Mouse (Mus musculus) neural tube, postnatal 0 days (tissue): ENCODE measurements around the gene Alad. TPM values are rescaled to one million over a fixed set of nuclear protein-coding genes. Genes with fewer than 3 reads are reported as not detected.

Experiments
- polyA plus RNA-seq: library from polyadenylated mRNA; unstranded; fragments of >200 nt; fragmentation: Nextera tagmentation; extraction: Ambion mirVana; gene quantifications from 2 replicates; pipeline ENCODE4 v1.2.1, GENCODE M21; 2015

The Alad gene
- polyA plus RNA-seq, result 68.0 and 76.5 TPM in 2 replicates

DNA sequence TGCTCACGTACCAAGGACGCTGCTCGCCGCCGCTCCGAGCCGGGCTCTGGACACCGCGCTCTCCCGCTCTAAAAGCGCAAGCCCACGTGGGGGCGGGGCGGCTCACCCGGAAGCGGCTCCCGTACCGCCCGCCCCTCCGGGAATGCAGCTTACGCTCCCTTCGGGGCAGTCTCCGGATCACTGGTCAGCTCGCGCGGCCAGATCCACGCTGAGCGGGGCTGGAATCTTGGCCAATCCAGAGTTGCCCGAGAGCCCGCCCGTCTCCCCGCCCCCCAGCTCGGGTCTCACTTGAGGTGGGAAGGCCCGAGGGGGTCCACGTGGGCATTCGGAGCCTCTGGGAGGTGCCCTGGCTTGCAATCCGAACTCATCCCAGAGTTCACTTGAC lies at the start of gene Alad:
TSS of gene Alad (minus strand) at position 70 of the 385 bp plus-strand sequence.

DNA sequence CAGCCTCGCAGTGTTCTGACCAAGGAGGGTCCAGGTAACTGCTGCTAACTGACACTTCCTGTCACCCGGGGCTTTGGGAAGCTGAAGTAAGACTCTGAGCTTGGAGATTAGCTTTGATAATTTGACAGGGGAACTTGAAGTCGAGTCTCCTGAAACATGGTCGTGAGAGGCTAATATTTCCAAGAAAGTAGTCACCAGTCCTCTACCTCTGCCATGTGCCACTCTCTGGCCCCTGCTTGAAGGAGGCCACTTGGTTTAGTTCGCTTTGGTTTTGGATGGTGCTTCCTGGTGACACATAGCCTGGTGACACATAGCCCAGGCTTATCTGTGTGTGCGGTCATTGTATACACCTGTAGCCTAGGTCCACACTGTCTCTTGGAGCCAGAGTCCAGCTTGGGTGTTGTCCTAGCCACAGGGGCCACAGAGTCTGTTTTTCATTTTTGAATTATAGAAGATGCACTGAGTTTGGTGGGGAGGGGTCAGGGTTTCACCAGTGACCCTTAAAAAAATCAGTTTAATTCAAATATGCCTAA lies 40.1 kb upstream of the Alad start, which contains the start of gene Rgs3:
TSS of gene Rgs3 (plus strand) at position 51 of the 533 bp plus-strand sequence.

GRCm38 (mm10) chr4:62524651-62525488 lies 5.2 kb upstream of the Alad start, which contains the start of the genes Pole3 and 4933430I17Rik:
Gene Pole3, minus strand, starts transcription at chr4:62525068.
Gene 4933430I17Rik, plus strand, starts transcription at chr4:62525369.

DNA sequence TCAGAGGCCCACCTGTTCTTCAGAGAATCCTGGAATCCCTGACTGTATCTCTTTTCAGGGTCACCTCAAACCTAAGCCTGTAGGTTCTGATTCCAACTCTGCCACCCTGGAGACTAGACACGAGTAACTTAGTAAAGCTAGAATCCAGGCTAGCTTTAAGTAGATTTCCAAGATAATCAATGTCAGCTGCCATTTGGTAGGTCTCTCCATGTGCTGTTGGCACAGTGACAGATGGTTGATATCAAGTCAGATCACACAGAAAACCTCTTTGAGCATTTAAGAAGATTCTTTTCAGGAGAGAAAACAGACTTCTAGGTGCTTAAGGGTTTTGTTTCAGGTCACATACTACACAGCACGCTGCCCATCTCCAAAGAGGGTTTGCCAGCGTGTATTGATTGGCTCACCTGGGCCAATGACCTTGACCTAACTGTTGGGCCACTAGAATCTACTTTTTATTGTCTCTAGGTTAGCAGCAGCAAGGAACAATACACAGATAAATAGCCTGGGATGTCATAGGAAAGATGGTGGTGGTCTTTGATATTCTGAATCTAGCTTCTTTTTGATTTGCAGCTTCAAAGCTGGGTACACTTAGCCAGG lies 16.2 kb downstream of the Alad start, which contains the start of gene Hdhd3:
TSS of gene Hdhd3 (minus strand) at position 94 of the 597 bp plus-strand sequence.

GRCm38 (mm10) chr4:62479937-62480708 lies 39.6 kb downstream of the Alad start, which contains the start of gene Bspry:
Gene Bspry, plus strand, starts transcription at chr4:62480053.

DNA sequence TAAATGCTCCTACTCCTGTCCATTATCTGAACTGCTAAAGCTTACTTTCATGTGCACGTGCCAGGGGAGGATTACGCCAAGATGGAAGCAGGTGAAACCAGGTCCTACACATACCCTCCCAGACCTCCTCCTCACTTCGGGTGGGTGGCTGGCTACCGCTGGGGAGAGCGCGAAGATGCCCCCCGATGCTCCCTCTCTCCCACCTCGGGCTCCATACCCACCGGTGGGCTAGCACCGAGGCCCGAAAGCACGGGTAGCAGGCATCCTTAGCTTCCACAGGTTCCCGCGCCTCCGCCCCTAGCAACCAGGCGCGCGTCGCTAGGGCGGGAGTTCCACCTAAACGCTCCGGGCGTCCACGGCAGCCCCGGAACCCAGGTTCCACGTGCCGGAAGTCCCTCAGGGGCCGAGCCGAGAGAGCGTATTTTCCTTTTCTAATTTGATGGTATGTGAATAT lies 49.1 kb downstream of the Alad start, which contains the start of gene Wdr31:
TSS of gene Wdr31 (minus strand) at position 299 of the 454 bp plus-strand sequence.

Other genes starting within 250 kb of the Alad start
- 20.8 TPM in 2 replicates for gene Fkbp15, start 159.4 kb downstream of the Alad start, polyA plus RNA-seq
- gene Slc31a1, start 159.2 kb downstream of the Alad start, polyA plus RNA-seq, result 30.6 and 33.6 TPM in 2 replicates
- 65.4 and 68.0 TPM in 2 replicates for gene Cdc26, start 111.3 kb downstream of the Alad start, polyA plus RNA-seq
- 11.5 and 12.7 TPM in 2 replicates for gene Prpf4, start 111.1 kb downstream of the Alad start, polyA plus RNA-seq
- gene Rnf183, start 84.7 kb downstream of the Alad start, polyA plus RNA-seq, result 0.17 and 0.19 TPM in 2 replicates
- 13.6 and 15.4 TPM in 2 replicates for gene Wdr31, start 49.0 kb downstream of the Alad start, polyA plus RNA-seq
- 0.47 and 0.85 TPM in 2 replicates for gene Bspry, start 39.9 kb downstream of the Alad start, polyA plus RNA-seq
- gene Hdhd3, start 16.5 kb downstream of the Alad start, polyA plus RNA-seq, result 11.0 and 13.5 TPM in 2 replicates
- 45.1 and 47.1 TPM in 2 replicates for gene Pole3, start 5.2 kb upstream of the Alad start, polyA plus RNA-seq
- 0.49 and 0.59 TPM in 2 replicates for gene 4933430I17Rik, start 5.5 kb upstream of the Alad start, polyA plus RNA-seq
- 34.0 and 35.1 TPM in 2 replicates for gene Rgs3, start 39.9 kb upstream of the Alad start, polyA plus RNA-seq